ENCODE assay signal across 9 mouse cellular contexts in genomic region chr11:88186078-88186946, GRCm38 (mm10). TPM values are rescaled to one million over a fixed set of nuclear protein-coding genes. Genes with fewer than 3 reads are reported as not detected.
DNase-seq lines count a peak whose midpoint lies in the region; ATAC-seq and TF ChIP-seq lines count a peak whose summit lies in the region.
"Had no signal": no experiment of that assay in that cellular context is flagged by ENCODE, and none has a peak within 500 bp of the region (broad histone marks: within the 10 kb centered on the region; RNA-seq: fewer than 3 reads in every experiment).

No protein-coding gene starts in this region.

- peak overlapping the region; percentile 47; the same call in 1 of the 2 replicates for H3K9ac ChIP-seq in midbrain, embryonic 13.5 days (replicated peaks)

- H3K9me3 ChIP-seq in midbrain, embryonic 13.5 days = no peaks in the 10 kb centered on the region

- TF ChIP-seq POLR2A in testis, adult 2 months (IDR thresholded peaks at IDR 0.05; ENCODE audit: control insufficient read depth, low read depth, low read length) = no peak

- peaks cover 12% of the 10 kb centered on the region for H3K4me1 ChIP-seq in testis, adult 2 months (ENCODE audit: control insufficient read depth, insufficient read depth, low read length)
- peaks cover 29% of the 10 kb centered on the region for H3K4me1 ChIP-seq in midbrain, embryonic 13.5 days (replicated peaks)

- DNase-seq in cerebellum, adult 11-12 months = peak; percentile 22
- DNase-seq in testis, postnatal 10 days (ENCODE audit: low spot score) = no peak
- DNase-seq in urinary bladder, postnatal 25 days (ENCODE audit: low spot score) = no peak
- no peak for DNase-seq in cerebellum, postnatal 36 days
- DNase-seq: thymus, adult 18-20 months had no signal

- H3K4me3 ChIP-seq in testis, adult 2 months (ENCODE audit: control insufficient read depth, low read depth, low read length) = no peak overlapping the region
- no peak overlapping the region for H3K4me3 ChIP-seq in midbrain, embryonic 13.5 days (replicated peaks)

- TF ChIP-seq CTCF in testis, adult 2 months (IDR thresholded peaks at IDR 0.05; ENCODE audit: control insufficient read depth, insufficient read depth, insufficient replicate concordance, low read depth, low read length) = no peak

- H3K4me2 ChIP-seq in midbrain, embryonic 13.5 days (replicated peaks) = no peak overlapping the region

- H3K27me3 ChIP-seq in testis, adult 2 months (ENCODE audit: control insufficient read depth, insufficient read depth, low read length) = no peaks in the 10 kb centered on the region
- H3K27me3 ChIP-seq in midbrain, embryonic 13.5 days = peaks cover 21% of the 10 kb centered on the region

- 42% methylated on average over 14 of the region's 14 CpGs for WGBS in midbrain, embryonic 13.5 days

- H3K27ac ChIP-seq in testis, adult 2 months (ENCODE audit: control insufficient read depth, insufficient read depth, low read depth, low read length) = peak overlapping the region; percentile 52; the same call in 1 of the 2 replicates
- peak overlapping the region; percentile 73 for H3K27ac ChIP-seq in midbrain, embryonic 13.5 days

- no peaks in the 10 kb centered on the region for H3K36me3 ChIP-seq in testis, adult 2 months (ENCODE audit: control insufficient read depth, insufficient read depth, low read length)
- H3K36me3 ChIP-seq in midbrain, embryonic 13.5 days = peaks cover 29% of the 10 kb centered on the region

- ATAC-seq in cerebellum, adult (ENCODE audit: insufficient number of reproducible peaks, low FRiP score, low TSS enrichment) = no peak
- ATAC-seq in midbrain, embryonic 13.5 days = no peak
- ATAC-seq in granulocyte monocyte progenitor cell, adult 5-6 weeks (replicated peaks; ENCODE audit: poor library complexity, severe bottlenecking) = no peak

RNA-seq across cellular contexts. Expression of gene Mrps23, which starts 17.9 kb away (rescaled TPM):
- polyA plus RNA-seq in testis, adult 2 months (2012; rRNA removed) = 29.8 and 46.7 TPM in 2 replicates
- 68.6 and 69.8 TPM in 2 replicates for polyA plus RNA-seq in midbrain, embryonic 13.5 days (2015; fragmentation: Nextera tagmentation; extraction: Ambion mirVana)
- total RNA-seq in granulocyte monocyte progenitor cell, adult 5-6 weeks (2014; fragmentation: Nextera tagmentation) = 69.0 and 88.8 TPM in 2 replicates
- total RNA-seq in granulocyte monocyte progenitor cell, adult 5-6 weeks (2017) = 54.9 and 57.7 TPM in 2 replicates
